Mouse (Mus musculus) embryo, embryonic 10.5 days (tissue): ENCODE measurements at regions not wholly inside any gene's neighbourhood (a gene's known extent, or its start where the extent isn't known, plus 50 kb on each side); places are given as distances from the start of the nearest gene placed in this dataset.
A peak's percentile ranks its signal among the peaks of the same experiment; 100 is the strongest.

Experiments used
- DNase-seq: peaks from one replicate; pipeline ENCODE4 v3.0.0-alpha.2; 2015; ENCODE audit warnings: low spot score

DNA sequence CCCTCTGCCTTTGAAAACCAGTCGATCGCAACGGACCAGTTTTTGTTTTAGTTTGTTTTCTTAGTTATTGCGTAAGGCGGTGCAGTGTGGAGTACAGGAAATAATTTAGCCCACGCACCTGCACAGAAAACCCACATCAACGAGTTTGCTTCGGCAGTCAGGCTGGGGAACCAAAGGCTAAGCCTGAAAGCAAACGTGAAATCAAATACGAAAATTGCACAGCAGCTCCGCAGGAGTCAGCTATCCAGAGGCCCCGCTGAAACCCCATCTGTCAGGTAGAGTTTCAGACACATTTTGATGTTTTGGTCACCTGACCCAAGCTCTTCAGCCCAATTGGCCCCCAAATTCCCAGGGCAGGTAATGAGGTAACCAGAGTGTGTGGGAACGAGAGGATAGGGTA lies 435.6 kb upstream of the Atp11b start:
- DNase-seq, result peak; percentile 26

DNA sequence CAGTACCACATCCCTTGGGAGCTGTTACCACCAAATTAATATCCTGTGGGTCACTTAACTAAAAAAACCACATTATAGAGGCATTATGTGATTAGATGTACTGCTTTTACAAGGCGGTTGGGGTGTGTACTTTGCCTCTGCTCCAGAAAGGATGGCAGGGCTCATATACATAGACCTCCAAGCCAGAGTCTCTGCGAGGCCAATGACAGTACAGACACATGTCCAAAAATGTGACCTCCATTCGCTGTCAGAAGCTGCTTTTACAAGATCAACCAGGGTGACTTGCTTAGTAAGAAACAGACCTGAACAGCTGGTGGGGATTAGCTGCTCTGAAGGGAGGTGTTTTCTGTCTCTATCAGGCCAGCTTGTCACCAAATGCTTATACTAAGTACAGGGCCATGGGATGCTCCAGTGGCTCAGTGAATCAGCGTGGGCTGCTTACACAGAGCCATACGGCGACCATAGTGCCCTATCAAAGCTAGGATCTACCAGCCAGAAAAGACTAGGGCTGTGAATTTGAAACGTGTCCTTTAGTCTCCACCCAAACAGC lies 433.0 kb upstream of the Atp11b start:
- no peak for DNase-seq

DNA sequence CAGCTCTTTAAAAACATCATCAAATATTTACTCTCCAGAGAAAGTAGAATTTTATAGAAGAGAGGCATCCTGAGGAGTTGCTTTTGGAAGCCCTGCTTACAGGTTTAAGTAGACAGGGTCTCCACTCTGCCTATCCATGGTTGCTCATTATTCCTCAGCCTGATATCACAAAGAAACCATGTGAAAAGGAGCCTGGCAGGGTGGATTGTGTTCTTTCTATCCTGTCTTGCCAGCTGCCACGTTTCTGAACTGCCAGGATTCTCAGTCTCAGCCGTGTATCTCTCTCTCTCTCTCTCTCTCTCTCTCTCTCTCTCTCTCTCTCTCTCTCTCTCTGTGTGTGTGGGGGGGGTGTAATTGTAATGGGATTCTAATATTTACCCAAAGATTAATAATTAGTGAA lies 431.9 kb upstream of the Atp11b start:
- no peak for DNase-seq

DNA sequence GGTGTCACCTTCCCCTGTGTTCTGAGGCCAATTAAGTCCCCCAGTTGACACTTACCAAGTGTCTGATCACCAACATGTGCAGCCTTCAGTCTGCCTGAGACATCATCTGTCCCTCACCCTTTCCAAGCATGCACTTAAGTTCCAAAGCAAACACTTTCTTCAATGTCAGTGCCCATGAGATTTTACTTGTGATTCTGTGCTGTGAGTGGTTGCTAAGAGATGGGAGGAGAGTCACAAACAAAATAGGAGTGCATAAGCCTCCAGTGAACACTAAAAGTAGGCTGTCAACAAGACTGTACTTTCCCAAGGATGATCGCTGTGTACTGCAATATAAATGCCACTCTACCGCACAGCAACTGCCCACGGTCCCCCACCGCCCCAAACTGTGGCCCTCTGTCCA lies 431.0 kb upstream of the Atp11b start:
- DNase-seq, result no peak

DNA sequence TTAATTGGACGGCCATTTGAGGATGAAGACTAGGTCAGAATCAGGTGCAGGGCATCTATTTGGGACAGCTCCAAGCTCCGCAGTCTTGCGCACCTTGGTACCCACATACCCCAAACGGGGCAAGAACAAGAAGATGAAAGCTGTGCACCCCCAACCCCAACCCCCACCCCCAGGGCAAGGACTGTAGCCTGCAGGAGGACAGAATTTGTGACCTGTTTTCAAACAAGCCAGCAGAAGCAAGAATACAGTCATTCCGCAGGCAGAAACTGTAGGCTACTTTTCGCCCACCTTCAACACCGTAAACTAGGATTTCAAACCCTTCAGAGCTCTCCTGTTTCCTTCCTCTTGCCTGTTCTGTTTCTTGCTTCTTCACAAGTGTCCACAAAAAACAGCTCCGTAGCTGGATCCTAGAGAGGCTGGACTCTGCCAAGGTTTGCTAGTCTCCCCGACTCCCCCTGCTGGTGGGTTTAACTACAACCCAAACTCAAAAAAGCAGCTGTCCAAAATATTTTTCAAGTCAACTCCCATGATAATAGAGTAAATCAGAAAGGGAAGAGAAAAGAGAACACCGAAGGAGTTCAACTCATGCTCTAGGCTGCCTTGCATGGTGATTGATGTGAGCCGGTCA lies 430.3 kb upstream of the Atp11b start:
- peak; percentile 88 for DNase-seq

DNA sequence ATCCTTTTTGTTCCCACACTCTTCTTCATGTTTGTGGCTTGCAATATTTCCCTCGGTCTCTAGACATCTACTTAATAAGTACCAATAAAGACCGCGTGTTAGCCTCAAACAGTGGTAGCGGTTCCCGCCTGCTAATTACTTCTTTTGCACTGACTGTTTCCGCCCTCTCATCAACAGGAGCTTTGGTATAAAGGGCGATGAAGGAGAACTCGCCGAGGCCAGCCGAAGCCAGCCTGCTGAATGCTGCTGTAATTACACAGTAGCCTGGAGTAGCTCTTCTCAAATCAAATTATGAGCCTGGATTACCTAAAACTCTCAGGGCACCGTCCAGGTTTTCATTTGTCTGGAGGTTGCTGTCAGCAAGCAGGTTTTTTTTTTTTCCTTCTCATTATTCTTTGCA lies 429.7 kb upstream of the Atp11b start:
- DNase-seq, result peak; percentile 48

DNA sequence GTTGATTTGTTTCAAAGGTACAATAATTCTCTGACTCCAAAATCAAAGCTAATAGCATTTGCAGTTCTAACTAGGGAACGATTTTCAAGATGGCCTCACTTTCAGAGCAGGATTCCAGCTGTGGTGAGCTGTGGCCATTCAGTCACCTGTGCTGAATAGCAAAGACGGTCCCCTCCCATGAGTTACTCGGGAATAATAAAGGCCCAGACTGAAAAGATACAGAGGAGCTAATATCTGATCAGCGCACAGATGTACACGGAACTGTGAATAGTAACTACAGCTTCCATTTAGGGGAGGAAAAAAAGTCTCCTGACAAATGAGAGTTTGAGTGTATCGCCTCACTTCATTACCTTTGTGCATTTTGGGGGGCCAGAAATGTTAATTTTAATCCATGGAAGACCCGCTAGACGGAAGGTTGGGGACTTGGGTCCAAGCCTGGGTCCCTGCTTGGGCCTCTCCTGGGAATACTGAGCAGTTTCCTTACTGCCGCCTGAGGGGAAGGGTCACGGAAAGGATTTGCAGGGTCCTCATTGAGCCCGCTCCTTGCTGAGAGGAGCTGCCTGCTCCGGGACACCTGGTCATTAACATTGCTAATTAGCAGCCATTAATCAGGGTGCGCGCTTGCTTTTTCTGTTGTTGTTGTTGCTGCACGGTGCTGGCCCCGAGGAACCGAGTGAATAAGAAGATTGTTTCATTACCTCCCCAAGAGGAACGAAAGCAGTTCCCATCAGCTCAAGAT lies 421.2 kb upstream of the Atp11b start:
- DNase-seq, result peak; percentile 64

DNA sequence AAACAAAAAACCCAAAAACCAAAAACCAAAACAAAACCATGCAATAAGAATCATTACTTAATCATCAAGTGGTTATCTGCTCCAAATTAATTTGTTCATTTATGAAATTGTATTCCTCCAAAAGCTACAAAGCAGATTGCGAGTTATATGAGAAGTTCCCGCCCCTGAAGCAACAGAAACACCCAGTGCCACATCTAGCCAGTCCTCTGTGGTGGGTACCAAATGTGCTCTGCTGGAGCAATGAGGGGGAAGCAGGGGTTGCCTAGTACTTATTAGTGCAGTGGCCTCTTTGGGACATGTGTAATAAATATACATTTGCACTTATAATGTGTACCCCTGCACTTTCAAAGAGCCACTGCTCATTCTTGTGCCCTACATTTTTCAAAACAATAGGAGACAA lies 419.9 kb upstream of the Atp11b start:
- no peak for DNase-seq

DNA sequence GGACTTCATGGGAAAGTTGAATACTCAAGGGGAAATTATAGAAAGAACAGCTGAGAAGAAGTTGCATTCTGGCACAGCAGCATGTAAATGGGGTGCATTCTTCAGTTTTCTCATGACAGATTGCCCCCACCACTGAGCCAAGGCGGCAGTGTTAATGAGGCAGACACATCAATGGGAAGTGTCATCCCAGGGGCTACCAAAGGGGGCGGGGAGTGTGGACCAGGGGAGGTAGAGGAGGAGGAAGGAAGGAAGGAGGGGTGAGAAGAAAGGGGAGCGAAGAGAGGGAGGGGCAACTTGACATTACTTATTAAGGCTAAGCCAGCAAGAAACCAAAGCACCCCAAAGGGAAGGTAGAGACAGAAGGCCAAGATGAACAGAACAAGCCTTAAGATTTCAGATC lies 419.4 kb upstream of the Atp11b start:
- DNase-seq, result peak; percentile 63

DNA sequence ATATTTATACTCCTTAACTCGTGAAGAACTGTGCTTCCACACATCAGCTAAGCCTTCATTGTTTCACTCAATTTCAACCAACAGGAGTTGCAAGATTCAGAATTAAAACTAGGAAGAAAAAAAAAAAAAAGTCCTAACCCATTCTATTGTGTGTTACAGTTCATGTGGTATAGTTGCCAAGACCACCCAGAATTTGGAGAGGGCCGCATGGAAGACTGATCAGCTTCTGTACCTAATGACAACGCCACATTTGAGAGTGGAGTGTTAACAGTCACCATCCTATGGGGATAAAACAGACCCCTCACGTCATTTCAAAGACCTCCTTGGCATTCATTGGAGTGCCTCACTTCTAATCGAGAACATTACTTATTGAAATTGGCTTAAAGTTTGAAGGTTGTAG lies 418.1 kb upstream of the Atp11b start:
- DNase-seq, result no peak

DNA sequence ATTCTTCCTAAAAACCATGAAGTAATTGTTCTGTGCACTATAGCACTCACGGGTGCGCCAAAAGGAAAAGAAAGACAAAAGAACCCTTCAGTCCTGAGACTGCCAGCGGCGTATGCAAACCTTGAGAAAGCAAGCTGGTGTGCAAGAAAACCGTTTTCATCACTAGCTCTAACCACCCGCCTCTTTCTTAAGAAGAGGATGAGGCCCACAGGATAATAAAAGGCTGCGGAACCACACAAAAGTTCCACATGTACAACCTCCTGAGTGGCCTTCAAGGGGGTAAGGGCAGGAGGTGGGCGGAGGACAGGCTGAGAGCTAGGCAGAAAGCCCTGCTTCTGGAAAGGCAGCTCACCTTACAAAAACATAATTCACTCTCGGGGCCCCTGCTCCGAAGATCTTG lies 413.4 kb upstream of the Atp11b start:
- peak; percentile 73 for DNase-seq

DNA sequence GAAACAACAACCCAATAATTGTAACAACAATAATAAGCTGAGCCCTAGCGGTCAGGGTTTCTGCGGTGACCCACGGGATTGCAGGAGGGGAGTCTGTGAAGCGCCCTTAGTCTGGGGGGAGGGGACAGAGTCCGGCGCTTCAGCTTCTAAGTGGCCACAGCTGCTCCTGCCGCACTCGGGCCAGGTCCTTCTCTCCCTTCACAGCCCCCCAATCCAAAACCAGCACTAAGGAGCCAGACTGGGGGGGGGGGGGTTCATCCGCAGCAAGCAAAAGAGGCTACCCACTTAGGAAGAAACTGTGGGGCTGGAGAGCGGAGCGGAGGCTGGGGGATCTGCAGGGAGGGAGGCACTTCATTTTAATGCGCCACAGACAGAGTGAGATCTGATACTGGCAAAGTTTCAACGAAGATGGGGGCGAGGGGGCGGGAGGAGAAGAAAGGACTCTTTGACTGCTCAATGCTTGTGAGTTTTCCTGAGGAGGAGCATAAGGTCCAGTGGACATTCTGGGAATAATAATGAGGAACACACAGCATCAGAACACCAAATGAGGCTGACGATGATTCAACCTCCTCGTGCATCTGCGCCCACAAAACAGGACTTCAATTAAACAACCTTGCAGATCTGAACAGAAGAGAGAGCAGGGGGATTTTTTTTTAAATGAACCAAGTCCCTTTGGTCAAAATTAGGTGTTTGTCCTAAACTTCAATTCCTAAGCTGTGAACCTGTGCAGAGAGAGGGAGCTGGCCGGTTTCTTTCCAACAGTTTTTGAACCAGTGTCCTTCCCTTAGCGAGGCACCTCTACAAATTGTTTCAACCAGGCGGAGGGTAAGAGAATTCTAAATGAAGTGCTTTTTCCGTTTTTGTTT lies 412.7 kb upstream of the Atp11b start:
- DNase-seq, result peak; percentile 90

DNA sequence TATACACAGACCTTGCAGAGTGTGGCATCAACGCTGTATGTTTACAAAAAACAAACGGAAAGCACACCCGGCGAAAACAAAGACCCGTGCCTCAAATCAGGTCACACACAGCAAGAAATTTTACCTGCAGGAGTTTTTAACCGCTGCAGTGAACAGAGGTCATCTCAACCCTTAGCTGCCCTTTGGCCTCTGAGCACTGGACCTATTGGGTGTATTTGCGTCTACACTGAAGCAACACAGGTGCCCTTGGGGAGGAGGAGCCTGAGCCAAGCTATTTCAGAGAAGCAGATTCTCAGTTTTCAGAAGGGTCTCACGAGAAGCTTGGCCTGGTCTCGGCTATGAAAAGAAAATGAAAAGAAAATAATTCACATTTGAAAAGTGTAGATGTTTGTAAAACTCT lies 412.1 kb upstream of the Atp11b start:
- DNase-seq, result peak; percentile 45

DNA sequence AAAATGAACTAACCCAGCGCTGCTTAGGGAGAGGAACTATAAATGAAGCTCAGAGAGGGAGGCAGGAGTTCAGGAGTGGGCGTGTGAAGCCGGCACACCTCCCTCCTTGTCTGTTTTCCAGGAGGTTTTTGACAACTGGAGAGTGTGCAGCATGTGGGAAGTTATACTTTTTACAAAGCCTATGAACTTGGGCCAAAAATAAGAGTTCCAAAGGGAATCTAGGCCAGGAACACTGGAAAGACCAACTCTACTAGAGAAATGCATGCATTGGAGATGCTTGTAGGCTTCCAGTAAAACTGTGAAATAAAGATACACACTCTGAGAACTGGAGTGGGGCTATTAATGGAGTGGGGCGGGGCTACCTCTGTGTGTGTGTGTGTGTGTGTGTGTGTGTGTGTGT lies 411.3 kb upstream of the Atp11b start:
- DNase-seq, result no peak

DNA sequence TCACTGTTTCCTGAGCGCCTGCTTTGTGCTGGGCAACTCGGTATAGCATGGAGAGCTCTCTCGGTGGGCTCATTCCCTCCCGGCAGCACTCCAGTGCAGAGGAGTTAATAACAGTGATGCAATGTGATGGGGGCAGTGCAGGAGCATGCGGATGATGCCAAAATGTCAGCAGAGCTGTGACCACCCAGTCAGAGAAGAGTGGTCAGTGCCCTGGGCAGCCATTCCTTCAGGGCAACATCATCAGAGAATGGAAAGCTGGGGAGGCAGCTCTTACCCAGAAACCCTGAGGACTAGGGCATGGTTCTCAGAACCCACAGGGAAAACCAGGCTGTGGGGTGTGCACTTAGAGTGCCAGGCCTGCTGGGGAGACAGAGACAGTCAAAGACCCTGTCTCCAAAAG lies 410.0 kb upstream of the Atp11b start:
- no peak for DNase-seq

DNA sequence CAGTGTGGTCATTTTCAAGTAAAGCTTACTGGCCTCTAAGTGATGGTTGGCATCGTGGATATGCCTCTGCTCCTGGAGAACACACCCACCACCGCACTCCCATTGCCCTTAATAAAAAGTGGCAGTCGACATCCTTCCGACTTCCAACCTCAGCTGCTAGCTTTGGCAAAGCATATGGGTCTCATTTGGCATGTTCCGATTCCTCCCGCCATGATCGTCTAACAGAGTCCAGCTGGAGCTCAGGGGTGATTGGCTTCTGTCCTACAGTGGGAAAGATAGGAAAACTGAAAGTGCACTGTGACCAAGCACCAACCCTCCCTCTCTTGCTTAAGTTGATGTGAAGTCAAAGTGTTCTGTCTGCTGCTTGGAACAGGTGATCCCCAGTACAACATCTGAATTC lies 404.8 kb upstream of the Atp11b start:
- DNase-seq, result no peak

DNA sequence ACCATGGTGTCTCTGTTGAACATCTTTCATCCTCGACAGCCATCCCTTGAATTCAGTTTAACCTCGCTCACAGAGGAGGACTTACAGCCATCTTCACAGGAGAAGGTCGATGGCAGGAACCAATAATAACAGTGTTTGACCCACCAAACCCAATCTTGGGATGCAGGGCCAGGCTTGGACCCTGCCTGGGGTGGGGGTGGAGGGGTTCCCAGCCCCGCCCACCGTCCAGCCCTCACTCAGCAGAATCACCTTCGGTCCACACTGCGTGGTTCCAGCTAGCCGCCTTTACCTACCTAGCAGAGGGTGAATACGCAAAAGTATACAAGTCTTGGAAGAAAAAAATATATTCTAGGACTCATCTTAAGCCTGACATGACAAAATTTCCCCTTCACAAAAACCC lies 400.5 kb upstream of the Atp11b start:
- no peak for DNase-seq

DNA sequence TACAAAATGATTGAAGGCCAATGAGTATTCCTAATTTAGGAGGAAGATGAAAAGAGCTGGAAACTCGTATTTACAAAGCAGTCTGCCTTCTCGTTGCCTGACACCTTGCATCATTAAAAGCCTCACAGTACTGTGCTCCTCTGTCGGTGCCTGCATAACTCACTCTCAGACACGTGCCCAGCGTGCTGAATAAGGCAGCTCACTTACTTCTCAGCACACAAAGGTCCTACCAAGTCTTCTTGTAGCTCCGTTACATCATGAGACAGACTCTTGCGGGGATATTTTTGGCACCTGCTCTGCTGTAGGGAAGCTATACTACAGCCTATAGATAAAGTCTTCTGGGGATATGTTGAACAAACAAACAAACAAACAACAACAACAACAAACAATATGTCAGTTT lies 400.0 kb upstream of the Atp11b start:
- no peak for DNase-seq

DNA sequence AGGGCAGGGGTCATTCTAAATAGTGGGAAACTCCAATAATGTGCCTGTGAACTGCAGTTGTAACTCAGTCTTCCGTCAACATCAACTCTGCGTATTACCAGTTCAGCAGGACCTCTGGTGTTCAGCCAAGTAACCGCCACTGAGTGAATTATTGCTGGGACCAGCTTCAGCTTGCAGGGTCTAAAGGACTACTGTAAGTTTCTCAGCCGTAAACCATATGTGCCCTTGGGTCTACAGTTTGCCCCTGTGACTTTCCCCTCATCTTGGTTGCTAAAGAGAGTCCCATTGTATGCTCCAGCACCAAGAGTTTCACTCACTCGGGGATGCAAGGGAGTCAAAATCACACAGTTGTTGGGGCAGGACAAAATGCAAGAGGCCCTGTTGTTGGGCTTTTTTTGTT lies 399.6 kb upstream of the Atp11b start:
- no peak for DNase-seq

DNA sequence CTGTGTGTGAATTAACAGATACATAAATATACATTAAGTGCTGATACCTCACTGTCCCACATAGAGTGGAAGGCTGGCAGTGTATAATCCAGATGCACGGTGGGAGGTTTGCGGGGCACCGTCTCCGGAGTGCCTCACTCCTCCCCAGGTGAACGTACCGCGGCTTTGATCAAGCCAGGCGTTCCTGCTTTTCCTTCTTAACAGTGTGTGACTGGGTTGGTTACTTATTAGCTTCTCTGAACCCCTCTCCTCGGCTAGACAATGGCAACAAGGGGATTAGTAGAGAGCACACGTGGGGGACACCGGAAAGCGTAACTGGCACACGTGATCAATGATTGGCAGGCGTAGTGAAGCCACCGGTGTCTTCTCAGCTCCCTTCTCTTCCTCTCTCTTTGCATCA lies 396.8 kb upstream of the Atp11b start:
- no peak for DNase-seq

DNA sequence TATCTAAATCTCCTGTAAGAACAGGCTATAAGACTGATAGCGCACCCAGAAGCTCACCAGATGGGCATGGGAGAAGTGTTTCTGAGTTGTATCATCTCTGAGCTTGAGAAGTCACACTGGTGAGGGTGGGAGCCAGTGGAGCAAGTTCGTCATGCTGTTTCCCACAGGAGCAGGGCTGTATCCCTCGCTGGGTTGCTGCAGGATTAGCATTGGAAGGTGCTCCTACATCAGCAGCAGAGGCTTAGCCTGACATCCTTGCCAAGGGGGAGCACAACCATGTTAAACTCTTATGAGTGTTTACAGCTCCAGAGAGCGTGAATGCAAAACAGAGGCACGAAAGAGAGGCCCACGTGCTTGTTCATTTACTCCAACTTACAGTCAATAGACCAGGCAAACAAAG lies 395.4 kb upstream of the Atp11b start:
- DNase-seq, result no peak

DNA sequence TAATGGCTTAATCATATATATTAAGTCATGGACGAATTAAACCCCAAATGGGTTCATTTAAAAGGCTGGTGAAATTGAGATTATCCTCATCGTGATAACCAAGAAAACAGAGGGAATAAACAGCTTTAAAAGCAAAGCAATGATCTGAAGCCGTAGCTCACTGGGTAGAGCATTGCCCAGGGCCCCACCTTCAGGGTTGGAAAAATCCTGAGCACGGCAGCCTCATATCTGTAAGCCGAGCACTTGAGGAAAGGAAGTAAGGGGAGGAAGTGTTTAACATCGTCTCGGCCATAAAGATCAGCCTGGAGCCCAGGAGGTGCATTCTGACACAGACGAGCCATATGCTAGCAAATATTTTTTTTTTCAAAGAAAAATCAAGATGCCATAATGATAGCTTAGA lies 394.6 kb upstream of the Atp11b start:
- no peak for DNase-seq

DNA sequence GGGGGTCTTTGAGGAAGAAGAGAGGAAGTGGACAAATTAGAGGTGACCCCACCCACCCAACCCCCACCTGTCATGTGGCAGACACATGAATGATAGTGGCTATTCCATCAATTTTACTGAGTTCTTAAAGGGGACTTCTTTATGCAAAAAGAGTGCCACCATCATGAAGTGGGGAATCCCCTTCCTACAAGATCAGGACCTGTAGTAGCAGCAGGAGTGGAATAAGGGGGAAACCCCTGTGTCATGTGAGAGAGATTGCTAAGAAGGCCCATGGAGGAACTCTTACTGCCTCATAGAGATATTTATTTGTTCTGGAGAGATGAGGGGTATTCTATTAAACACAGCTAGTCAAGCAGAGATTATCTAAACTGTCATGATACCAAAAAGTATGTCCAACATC lies 393.4 kb upstream of the Atp11b start:
- DNase-seq, result no peak
